Mouse (Mus musculus): ENCODE results near the gene Samd14.

Samd14 gene

GRCm38 (mm10) chr11:94990102-94990748 lies 19.5 kb upstream of the Samd14 start:
- no peak for DNase-seq (ENCODE audit: low read depth, low spot score)

- DNase-seq (ENCODE audit: low read depth, low spot score): peak; percentile 95
These were observed 18.7 kb upstream of the Samd14 start, which contains the start of gene Ppp1r9b for GRCm38 (mm10) chr11:94990749-94991577. Gene Ppp1r9b (plus strand): TSS chr11:94991035.

- no peak for DNase-seq (ENCODE audit: low read depth, low spot score)
These were observed 17.8 kb upstream of the Samd14 start for GRCm38 (mm10) chr11:94991641-94992479.

- DNase-seq (ENCODE audit: low read depth, low spot score): no peak
These were observed 17.3 kb upstream of the Samd14 start for GRCm38 (mm10) chr11:94992480-94992753.

- DNase-seq (ENCODE audit: low read depth, low spot score): peak; percentile 90
These were observed 16.7 kb upstream of the Samd14 start for GRCm38 (mm10) chr11:94992754-94993606.

GRCm38 (mm10) chr11:94994208-94994814 lies 15.4 kb upstream of the Samd14 start:
- DNase-seq (ENCODE audit: low read depth, low spot score): no peak

- DNase-seq (ENCODE audit: low read depth, low spot score): no peak
These were observed 14.5 kb upstream of the Samd14 start for GRCm38 (mm10) chr11:94994947-94995772.

- no peak for DNase-seq (ENCODE audit: low read depth, low spot score)
These were observed 13.6 kb upstream of the Samd14 start for GRCm38 (mm10) chr11:94996101-94996500.

GRCm38 (mm10) chr11:94996984-94997383 lies 12.7 kb upstream of the Samd14 start:
- DNase-seq (ENCODE audit: low read depth, low spot score): no peak

GRCm38 (mm10) chr11:94997596-94997995 lies 12.1 kb upstream of the Samd14 start:
- no peak for DNase-seq (ENCODE audit: low read depth, low spot score)

GRCm38 (mm10) chr11:94998041-94998531 lies 11.6 kb upstream of the Samd14 start:
- DNase-seq (ENCODE audit: low read depth, low spot score): no peak

- no peak for DNase-seq (ENCODE audit: low read depth, low spot score)
These were observed 9.6 kb upstream of the Samd14 start for GRCm38 (mm10) chr11:95000128-95000527.

- no peak for DNase-seq (ENCODE audit: low read depth, low spot score)
These were observed 9.1 kb upstream of the Samd14 start for GRCm38 (mm10) chr11:95000548-95000947.

- peak; percentile 85 for DNase-seq (ENCODE audit: low read depth, low spot score)
These were observed 8.6 kb upstream of the Samd14 start for GRCm38 (mm10) chr11:95001058-95001457.

GRCm38 (mm10) chr11:95001584-95002347 lies 7.9 kb upstream of the Samd14 start:
- no peak for DNase-seq (ENCODE audit: low read depth, low spot score)

GRCm38 (mm10) chr11:95002705-95003104 lies 7.0 kb upstream of the Samd14 start:
- DNase-seq (ENCODE audit: low read depth, low spot score): no peak

- DNase-seq (ENCODE audit: low read depth, low spot score): no peak
These were observed 5.3 kb upstream of the Samd14 start for GRCm38 (mm10) chr11:95004136-95004936.

- DNase-seq (ENCODE audit: low read depth, low spot score): no peak
These were observed 4.8 kb upstream of the Samd14 start for GRCm38 (mm10) chr11:95004937-95005198.

- DNase-seq (ENCODE audit: low read depth, low spot score): no peak
These were observed 3.6 kb upstream of the Samd14 start for GRCm38 (mm10) chr11:95006038-95006437.

Data from ZHBTc4 (cell line).